Mouse (Mus musculus) stomach, postnatal 0 days (tissue): ENCODE results near the gene Wnt3. TPM values are rescaled to one million over a fixed set of nuclear protein-coding genes. Genes with fewer than 3 reads are reported as not detected.

Experiments used
- ATAC-seq: fragments of 200-750 bp; cut with Nextera tagmentation; 2 replicates; pipeline ENCODE4 v1.8.0; 2017; ENCODE audit not compliant: low FRiP score, low TSS enrichment
- DNase-seq: peaks from one replicate; pipeline ENCODE4 v3.0.0-alpha.2; 2016; ENCODE audit warnings: low spot score
- H3K27ac ChIP-seq: fragments of 300-500 bp; sonication (generic); replicated peaks from 2 replicates; pipeline ENCODE4 v1.5.1; 2014; ENCODE audit warnings: mild to moderate bottlenecking, control low read depth
- H3K27me3 ChIP-seq: fragments of 300-500 bp; sonication (generic); 2 replicates; pipeline ENCODE4 v1.6.1; 2014; ENCODE audit warnings: low read length; ENCODE audit not compliant: control insufficient read depth, insufficient read depth
- H3K36me3 ChIP-seq: fragments of 300-500 bp; sonication (generic); 2 replicates; pipeline ENCODE4 v1.6.1; 2014; ENCODE audit warnings: low read length, mixed read lengths; ENCODE audit not compliant: control insufficient read depth, insufficient read depth
- H3K4me1 ChIP-seq: fragments of 300-500 bp; sonication (generic); replicated peaks from 2 replicates; pipeline ENCODE4 v1.6.1; 2014; ENCODE audit warnings: antibody characterized with exemption; ENCODE audit not compliant: control insufficient read depth, insufficient read depth
- H3K4me2 ChIP-seq: fragments of 300-500 bp; sonication (generic); replicated peaks from 2 replicates; pipeline ENCODE4 v1.6.1; 2014; ENCODE audit warnings: low read depth, mild to moderate bottlenecking, control low read depth, moderate library complexity
- H3K4me3 ChIP-seq: fragments of 300-500 bp; sonication (generic); 2 replicates; pipeline ENCODE4 v1.5.1; 2014; ENCODE audit warnings: low read depth, low read length, control low read depth
- H3K9ac ChIP-seq: fragments of 300-500 bp; sonication (generic); 2 replicates; pipeline ENCODE4 v1.6.1; 2014; ENCODE audit warnings: mild to moderate bottlenecking, low read length, control low read depth, mixed read lengths
- H3K9me3 ChIP-seq: fragments of 300-500 bp; sonication (generic); 2 replicates; pipeline ENCODE4 v1.6.1; 2016; ENCODE audit warnings: low read length; ENCODE audit not compliant: control insufficient read depth
- CTCF ChIP-seq: IDR thresholded peaks from 2 replicates; pipeline ENCODE4 v1.5.1; 2016; ENCODE audit warnings: antibody characterized with exemption, low read depth, mild to moderate bottlenecking, moderate library complexity
- EP300 ChIP-seq: optimal IDR thresholded peaks from 2 replicates; pipeline ENCODE3; 2016; ENCODE audit warnings: antibody characterized with exemption
- WGBS: fragments of 180-500 bp; shearing (Covaris S2); extraction: QIAGEN DNeasy Blood & Tissue Kit; methylation state at CpG from one replicate; pipeline ENCODE4 v1.1.7; 2014; 5-methylcytosine and 5-hydroxymethylcytosine counted together
- polyA plus RNA-seq: library from polyadenylated mRNA; unstranded; fragments of >200 nt; fragmentation: Nextera tagmentation; extraction: Ambion mirVana; gene quantifications from 2 replicates; pipeline ENCODE4 v1.2.1, GENCODE M21; 2015

Wnt3 gene
- polyA plus RNA-seq, 1 experiment from 2014 or later = 0.55 TPM

GRCm38 (mm10) chr11:103733961-103734360, 40.0 kb upstream of the Wnt3 start:
- ATAC-seq (no peak), DNase-seq (no peak)
- Histone ChIP-seq H3K4me1 (no peaks in the 10 kb centered on the region), H3K9ac (no peak overlapping the region), H3K4me3 (no peak overlapping the region), H3K9me3 (no peaks in the 10 kb centered on the region), H3K27me3 (no peaks in the 10 kb centered on the region), H3K36me3 (no peaks in the 10 kb centered on the region), H3K27ac (no peak overlapping the region), H3K4me2 (no peak overlapping the region)
- 82% methylated on average over 2 of the region's 2 CpGs for WGBS
- TF ChIP-seq EP300 (no peak), CTCF (no peak)

- no peak overlapping the region for H3K4me2 ChIP-seq
- TF ChIP-seq CTCF (no peak), EP300 (no peak)
- no peak overlapping the region for H3K27ac ChIP-seq
- H3K4me1 ChIP-seq = no peaks in the 10 kb centered on the region
- DNase-seq (no peak), ATAC-seq (no peak)
- no peaks in the 10 kb centered on the region for H3K27me3 ChIP-seq
- H3K36me3 ChIP-seq = no peaks in the 10 kb centered on the region
- H3K9me3 ChIP-seq = no peaks in the 10 kb centered on the region
- no peak overlapping the region for H3K4me3 ChIP-seq
- 50% methylated on average over 5 of the region's 5 CpGs for WGBS
- no peak overlapping the region for H3K9ac ChIP-seq
Observed at GRCm38 (mm10) chr11:103734411-103735045, 39.4 kb upstream of the Wnt3 start.

GRCm38 (mm10) chr11:103735046-103735781, 38.7 kb upstream of the Wnt3 start:
- peak; percentile 30 for DNase-seq
- Histone ChIP-seq H3K4me3 (no peak overlapping the region), H3K9me3 (no peaks in the 10 kb centered on the region), H3K36me3 (no peaks in the 10 kb centered on the region), H3K9ac (no peak overlapping the region), H3K27ac (no peak overlapping the region), H3K4me2 (no peak overlapping the region), H3K4me1 (no peaks in the 10 kb centered on the region), H3K27me3 (no peaks in the 10 kb centered on the region)
- ATAC-seq = no peak
- TF ChIP-seq CTCF (no peak), EP300 (no peak)
- WGBS = 46% methylated on average over 19 of the region's 19 CpGs

GRCm38 (mm10) chr11:103749306-103750089, 24.5 kb upstream of the Wnt3 start, which contains the start of gene Wnt9b:
Wnt9b (minus strand) TSS chr11:103749821.
- Histone ChIP-seq H3K27ac (no peak within 1 kb of the TSS), H3K9me3 (no peaks in the 10 kb centered on the region), H3K36me3 (no peaks in the 10 kb centered on the region), H3K4me1 (peaks cover 2% of the 10 kb centered on the region; the same call in 1 of the 2 replicates), H3K4me2 (peak within 1 kb of the TSS; percentile 62), H3K27me3 (peaks cover 9% of the 10 kb centered on the region), H3K4me3 (peak within 1 kb of the TSS; percentile 39), H3K9ac (peak within 1 kb of the TSS; percentile 27; the same call in 1 of the 2 replicates)
- DNase-seq = peak; percentile 83
- ATAC-seq = peak; percentile 90
- no peak for TF ChIP-seq CTCF
- TF ChIP-seq EP300 = no peak
- under 1% methylated on average over 59 of the region's 68 CpGs for WGBS

GRCm38 (mm10) chr11:103750612-103751011, 23.3 kb upstream of the Wnt3 start:
- no peak for DNase-seq
- H3K27me3 ChIP-seq = peaks cover 9% of the 10 kb centered on the region

More at GRCm38 (mm10) chr11:103750612-103751011, 23.3 kb upstream of the Wnt3 start:
- H3K4me3 ChIP-seq = no peak overlapping the region
- no peak overlapping the region for H3K9ac ChIP-seq
- no peak for ATAC-seq
- no peak overlapping the region for H3K4me2 ChIP-seq
- H3K4me1 ChIP-seq = peaks cover 2% of the 10 kb centered on the region; the same call in 1 of the 2 replicates
- 55% methylated on average over 3 of the region's 3 CpGs for WGBS
- H3K9me3 ChIP-seq = no peaks in the 10 kb centered on the region
- TF ChIP-seq CTCF = no peak
- no peak for TF ChIP-seq EP300
- H3K27ac ChIP-seq = no peak overlapping the region
- no peaks in the 10 kb centered on the region for H3K36me3 ChIP-seq
